Mouse (Mus musculus): ENCODE measurements around the gene Tbcb. TPM values are rescaled to one million over a fixed set of nuclear protein-coding genes. Genes with fewer than 3 reads are reported as not detected.

The Tbcb gene
- polyA plus RNA-seq (2012; rRNA removed), result 16.3 and 18.1 TPM in 2 replicates

DNA sequence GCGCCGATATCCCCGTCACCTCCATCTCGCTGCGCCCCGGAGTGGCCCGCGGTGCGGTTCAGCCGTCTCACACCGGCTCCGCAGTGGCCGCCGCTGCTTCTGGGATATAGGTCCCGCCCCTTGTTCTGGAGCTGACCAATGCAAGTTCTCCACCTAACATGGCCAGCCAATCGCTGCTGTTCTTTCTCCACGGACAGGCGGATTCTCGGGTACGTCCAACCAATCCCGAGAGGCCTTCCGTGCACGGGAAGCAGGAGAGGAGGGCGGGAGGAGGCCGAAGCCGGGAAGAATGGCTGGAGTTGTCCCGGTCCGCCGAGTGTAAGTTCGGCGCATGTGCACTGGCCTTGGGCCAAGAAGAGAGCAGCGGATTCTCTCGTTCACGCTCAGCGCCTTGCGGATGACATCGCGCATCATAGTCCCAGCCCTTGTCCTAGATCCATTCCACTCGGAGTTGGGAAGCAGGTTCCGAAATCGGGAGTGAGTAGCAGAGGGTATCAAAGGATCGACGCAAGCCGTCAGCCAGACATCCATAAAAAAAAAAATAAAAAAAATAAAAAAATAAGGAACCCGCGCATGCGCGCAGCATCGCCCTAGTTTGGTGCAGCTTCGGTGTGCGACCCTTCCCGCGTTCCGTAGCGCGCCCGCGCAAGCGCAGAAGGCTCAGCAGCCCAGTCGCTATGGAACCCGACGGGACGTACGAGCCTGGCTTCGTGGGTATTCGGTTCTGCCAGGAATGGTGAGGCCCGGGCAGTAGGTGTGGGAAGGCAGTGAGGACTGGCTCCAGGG is at the start of gene Tbcb, which contains the start of gene Polr2i:
Tbcb (minus strand) TSS at position 604 of the 786 bp plus-strand sequence.
Polr2i (plus strand) TSS at position 280 of the 786 bp plus-strand sequence.

DNA sequence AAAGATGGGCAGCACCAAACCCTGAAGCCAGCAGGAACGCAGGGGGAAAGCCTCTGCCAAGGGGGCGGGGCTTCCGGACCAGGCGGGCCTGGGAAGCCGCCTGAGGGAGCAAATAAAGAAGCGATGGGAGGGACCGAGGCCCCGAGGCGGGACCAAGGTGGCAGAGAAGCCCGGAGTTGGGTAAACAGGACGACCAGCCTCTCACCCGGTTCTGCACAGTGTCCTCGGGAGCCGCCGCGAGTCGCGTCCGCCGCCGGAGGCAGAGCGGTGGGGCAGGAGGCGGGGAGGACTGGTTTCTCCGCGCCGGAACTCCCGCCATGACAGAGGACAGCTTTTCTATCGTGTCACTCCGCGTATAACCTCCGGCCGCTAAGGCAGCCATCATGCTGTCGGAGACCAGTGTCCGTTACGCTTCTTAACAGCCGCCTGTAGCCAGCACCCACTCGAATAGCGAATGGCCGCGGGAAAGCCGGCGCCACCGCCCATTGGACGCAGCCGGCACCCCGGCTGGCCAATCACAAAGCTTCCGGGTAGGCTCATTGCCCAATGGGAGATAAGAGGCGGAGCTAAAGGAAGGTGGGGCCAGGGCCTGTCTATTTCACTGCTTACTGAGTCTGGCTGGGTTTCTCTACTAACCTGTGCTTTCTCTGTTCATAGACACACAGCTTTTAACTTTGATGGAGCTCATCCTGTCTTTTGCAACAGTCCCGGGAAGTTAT is 48.0 kb upstream of the Tbcb start, which contains the start of the genes Thap8 and Wdr62:
Thap8 (plus strand) TSS at position 144 of the 719 bp plus-strand sequence.
Wdr62 (minus strand) TSS at position 469 of the 719 bp plus-strand sequence.

DNA sequence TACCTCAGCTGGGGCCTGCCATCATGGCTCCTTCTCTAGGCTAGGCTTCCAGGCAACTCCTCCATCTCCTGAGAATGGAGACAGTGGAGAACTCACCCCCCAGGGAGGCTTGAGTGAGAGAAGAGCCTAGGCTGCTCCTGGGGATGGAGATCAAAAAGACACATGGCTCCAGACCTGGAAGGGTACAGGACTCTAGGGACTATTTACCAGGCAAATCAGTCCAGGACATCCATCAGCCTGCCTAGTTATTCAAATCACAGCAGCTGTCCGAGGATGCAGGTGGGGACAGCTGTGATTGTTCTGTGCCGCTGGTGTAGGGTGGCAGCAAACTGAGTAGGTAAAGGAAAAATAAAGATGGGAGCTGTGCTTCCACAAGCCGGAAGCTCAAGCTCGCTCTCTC is 3.6 kb upstream of the Tbcb start, which contains the start of gene Ovol3:
Ovol3 (minus strand) TSS at position 101 of the 400 bp plus-strand sequence.

DNA sequence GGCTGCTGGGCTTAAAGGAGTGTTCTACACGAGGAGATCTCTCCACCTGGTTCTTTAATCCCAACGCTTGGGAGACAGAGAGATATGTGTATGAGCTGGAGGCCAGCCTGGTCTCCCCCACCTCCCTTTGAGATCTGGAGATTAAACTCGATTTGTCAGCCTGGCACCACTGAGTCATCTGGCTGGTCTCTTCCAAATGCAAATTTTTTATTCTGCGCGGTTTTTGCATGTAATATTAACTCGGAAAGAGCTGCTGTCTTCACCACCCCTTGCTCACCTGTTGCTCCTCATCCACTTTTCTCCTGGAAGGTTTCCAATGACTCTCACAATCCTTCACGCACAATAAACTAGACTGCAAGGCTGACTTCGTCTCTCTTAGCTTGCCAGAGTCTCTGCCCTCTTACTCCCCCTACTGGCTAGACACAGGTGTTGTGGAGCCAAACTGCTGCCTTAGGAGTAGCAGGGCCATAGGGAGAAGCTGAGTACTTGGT is 33.5 kb downstream of the Tbcb start, which contains the start of gene Capns1:
Capns1 (minus strand) TSS at position 331 of the 491 bp plus-strand sequence.

DNA sequence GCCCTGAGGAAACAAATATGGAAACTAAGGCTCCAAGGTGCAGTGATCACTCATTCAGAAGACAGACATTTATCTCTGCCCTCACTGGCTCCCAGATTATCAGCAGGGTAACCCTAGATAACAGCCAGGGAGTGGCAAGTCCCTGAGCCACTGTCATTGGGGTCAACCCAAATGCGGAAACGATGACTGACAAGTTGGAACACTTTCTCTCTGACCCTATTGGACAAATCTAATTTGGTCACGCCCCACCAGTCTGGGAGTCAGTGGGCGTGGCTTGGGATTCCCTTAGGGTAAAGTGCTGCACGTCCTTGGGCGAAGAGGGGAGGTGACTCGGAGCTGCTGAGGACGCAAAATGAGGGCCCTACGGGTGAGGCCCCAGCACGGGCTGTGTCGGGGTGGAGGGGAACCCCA is 48.2 kb downstream of the Tbcb start, which contains the start of gene Cox7a1:
Cox7a1 (plus strand) TSS at position 266 of the 411 bp plus-strand sequence.

Other genes starting within 250 kb of the Tbcb start
- 6.4 and 7.6 TPM in 2 replicates for gene Zfp568, start 248.3 kb downstream of the Tbcb start, polyA plus RNA-seq (2012; rRNA removed)
- 0.67 and 0.68 TPM in 2 replicates for gene Zfp14, start 180.9 kb downstream of the Tbcb start, polyA plus RNA-seq (2012; rRNA removed)
- gene Zfp82, start 159.4 kb downstream of the Tbcb start, polyA plus RNA-seq (2012; rRNA removed), result 0.34 and 0.35 TPM in 2 replicates
- gene Gm26920, start 141.9 kb downstream of the Tbcb start, polyA plus RNA-seq (2012; rRNA removed), result 0.04 and 0.05 TPM in 2 replicates
- gene Zfp566, start 141.7 kb downstream of the Tbcb start, polyA plus RNA-seq (2012; rRNA removed), result 0.59 and 0.87 TPM in 2 replicates
- gene Zfp260, start 137.5 kb downstream of the Tbcb start, polyA plus RNA-seq (2012; rRNA removed), result 7.9 and 8.2 TPM in 2 replicates
- 0.58 and 0.79 TPM in 2 replicates for gene Zfp382, start 110.3 kb downstream of the Tbcb start, polyA plus RNA-seq (2012; rRNA removed)
- gene Zfp146, start 62.5 kb downstream of the Tbcb start, polyA plus RNA-seq (2012; rRNA removed), result 19.5 and 20.2 TPM in 2 replicates
- 8.5 and 12.2 TPM in 2 replicates for gene Cox7a1, start 48.1 kb downstream of the Tbcb start, polyA plus RNA-seq (2012; rRNA removed)
- 118 and 128 TPM in 2 replicates for gene Capns1, start 33.5 kb downstream of the Tbcb start, polyA plus RNA-seq (2012; rRNA removed)
- gene Polr2i, start 324 bp downstream of the Tbcb start, polyA plus RNA-seq (2012; rRNA removed), result 52.4 and 53.8 TPM in 2 replicates
- not detected in 2 replicates for gene Ovol3, start 3.5 kb upstream of the Tbcb start, polyA plus RNA-seq (2012; rRNA removed)
- gene Thap8, start 47.8 kb upstream of the Tbcb start, polyA plus RNA-seq (2012; rRNA removed), result 0.03 and 0.06 TPM in 2 replicates
- gene Wdr62, start 48.1 kb upstream of the Tbcb start, polyA plus RNA-seq (2012; rRNA removed), result 7.1 and 8.5 TPM in 2 replicates
- 0.48 and 1.3 TPM in 2 replicates for gene Clip3, start 59.5 kb upstream of the Tbcb start, polyA plus RNA-seq (2012; rRNA removed)
- 18.7 and 21.2 TPM in 2 replicates for gene Alkbh6, start 76.4 kb upstream of the Tbcb start, polyA plus RNA-seq (2012; rRNA removed)
- 33.6 and 40.1 TPM in 2 replicates for gene Syne4, start 82.5 kb upstream of the Tbcb start, polyA plus RNA-seq (2012; rRNA removed)
- gene E130208F15Rik, start 89.5 kb upstream of the Tbcb start, polyA plus RNA-seq (2012; rRNA removed), result 0.35 and 0.37 TPM in 2 replicates
- 6.4 and 7.1 TPM in 2 replicates for gene Sdhaf1, start 91.6 kb upstream of the Tbcb start, polyA plus RNA-seq (2012; rRNA removed)
- 4.1 and 4.2 TPM in 2 replicates for gene Lrfn3, start 130.5 kb upstream of the Tbcb start, polyA plus RNA-seq (2012; rRNA removed)
- 219 and 235 TPM in 2 replicates for gene Tyrobp, start 181.5 kb upstream of the Tbcb start, polyA plus RNA-seq (2012; rRNA removed)
- 9.2 and 10.5 TPM in 2 replicates for gene Hcst, start 187.6 kb upstream of the Tbcb start, polyA plus RNA-seq (2012; rRNA removed)
- gene Nfkbid, start 189.5 kb upstream of the Tbcb start, polyA plus RNA-seq (2012; rRNA removed), result 1.9 TPM in 2 replicates
- gene Aplp1, start 213.3 kb upstream of the Tbcb start, polyA plus RNA-seq (2012; rRNA removed), result 2.4 and 2.6 TPM in 2 replicates
- 0.08 and 0.24 TPM in 2 replicates for gene Kirrel2, start 225.4 kb upstream of the Tbcb start, polyA plus RNA-seq (2012; rRNA removed)
- gene Nphs1, start 226.0 kb upstream of the Tbcb start, polyA plus RNA-seq (2012; rRNA removed), result 0.01 and 0.06 TPM in 2 replicates

Measured in liver, embryonic 18 days (tissue).